Mouse (Mus musculus) C3H10T1/2 (cell line): ENCODE data around the gene Nsmce4a. TPM values are rescaled to one million over a fixed set of nuclear protein-coding genes. Genes with fewer than 3 reads are reported as not detected.

Experiments used
- polyA plus RNA-seq, 2 experiments: library from polyadenylated mRNA; unstranded; fragments of >200 nt; fragmentation: generic; extraction: Trizol; gene quantifications; one replicate each; pipeline ENCODE4 v1.2.1; 2012; ENCODE audit warnings: missing spikeins in 2 of 2

Gene Nsmce4a
- polyA plus RNA-seq = 10 to 100 TPM; 16.8 to 39.6 TPM

GRCm38 (mm10) chr7:130572821-130573220 is at the start of gene Nsmce4a:
Gene Nsmce4a (minus strand): TSS chr7:130573118.

GRCm38 (mm10) chr7:130577388-130578003 is 4.6 kb upstream of the Nsmce4a start, which contains the start of gene Tacc2:
Gene Tacc2 (plus strand): TSS chr7:130577438.

GRCm38 (mm10) chr7:130520049-130520425 is 52.9 kb downstream of the Nsmce4a start, which contains the start of gene Ate1:
Gene Ate1 (minus strand): TSS chr7:130520369.

Other genes with a start within 250 kb of the Nsmce4a start
- gene Ate1, start 52.7 kb downstream of the Nsmce4a start, polyA plus RNA-seq = 1 to 10 TPM in 1 of 2 experiments, under 1 TPM in 1; 0.53 to 5.1 TPM
- gene Tacc2, start 4.3 kb upstream of the Nsmce4a start, polyA plus RNA-seq = 10 to 100 TPM; 14.9 to 29.3 TPM
- under 1 TPM; 0.02 to 0.06 TPM for gene Btbd16, start 201.0 kb upstream of the Nsmce4a start, polyA plus RNA-seq